Mouse (Mus musculus) thymus, postnatal 36 days (tissue): ENCODE results near the gene Cers6.

Source experiments
- DNase-seq, 2 experiments: peaks; one replicate each; pipeline ENCODE4 v3.0.0; 2022; ENCODE audit warnings: mixed read lengths in 2 of 2

Gene Cers6

DNA sequence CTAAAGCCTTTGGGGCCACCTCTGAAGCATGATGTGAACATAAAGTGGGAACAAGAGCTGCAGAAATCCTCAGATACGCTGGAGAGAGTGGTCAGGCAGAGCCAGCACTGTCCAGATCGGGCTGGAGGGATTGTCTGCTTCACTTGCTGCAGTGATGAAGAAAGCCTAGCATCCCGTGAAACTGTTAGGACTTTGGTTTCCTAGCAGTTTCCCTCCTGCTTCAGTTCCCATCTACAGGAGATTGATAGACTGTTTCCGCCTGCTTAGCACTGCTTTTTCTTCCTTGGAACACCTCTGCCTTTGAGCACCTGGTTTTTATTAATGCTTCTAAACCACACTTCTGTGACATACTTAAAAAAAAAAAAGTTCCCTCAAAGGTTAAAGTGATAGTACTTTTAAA, 160.3 kb downstream of the Cers6 start:
- no peak for DNase-seq

- no peak for DNase-seq
These were observed 163.6 kb downstream of the Cers6 start for GRCm38 (mm10) chr2:69024856-69025255.

- no peak for DNase-seq
These were observed 171.3 kb downstream of the Cers6 start for GRCm38 (mm10) chr2:69032562-69032961.

GRCm38 (mm10) chr2:69035457-69035856, 174.2 kb downstream of the Cers6 start:
- no peak for DNase-seq

GRCm38 (mm10) chr2:69037362-69037761, 176.1 kb downstream of the Cers6 start:
- DNase-seq = no peak

DNA sequence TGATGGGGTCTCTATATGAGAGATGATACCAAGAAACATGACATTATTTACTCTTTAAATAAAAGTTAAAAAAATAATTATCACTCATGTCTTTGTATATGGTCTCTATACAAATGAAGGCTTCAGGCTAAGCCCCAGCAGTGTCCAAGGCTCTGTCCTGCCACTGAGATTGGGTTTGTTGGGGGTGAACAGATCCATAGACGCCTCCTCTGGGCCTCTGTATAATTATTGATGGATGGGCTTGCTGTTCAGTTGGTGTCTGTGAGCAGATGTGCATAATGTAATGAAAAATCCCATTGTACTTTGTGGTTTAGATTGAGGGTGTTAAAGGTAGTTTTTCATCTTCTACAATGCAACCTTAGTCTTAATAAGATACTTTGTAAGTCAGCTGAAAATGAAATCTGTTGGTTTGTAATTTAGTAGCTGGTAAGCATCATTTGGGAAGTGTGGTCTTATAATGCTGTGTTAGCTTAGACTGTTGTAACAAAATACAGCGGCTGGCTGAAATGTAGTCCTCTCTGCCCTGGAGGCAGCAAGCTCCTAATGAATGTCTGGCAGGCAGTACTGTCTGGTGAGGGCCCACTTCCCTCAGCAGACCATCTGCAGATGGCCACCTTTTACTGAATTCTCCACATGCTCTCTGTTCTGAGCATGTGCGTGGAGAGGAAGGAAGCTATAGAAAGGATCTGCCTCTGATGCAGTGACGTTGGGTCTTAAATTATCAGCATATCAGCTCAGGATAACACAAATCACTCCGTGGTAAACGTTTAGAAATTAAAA, 181.3 kb downstream of the Cers6 start:
- DNase-seq = no peak

DNA sequence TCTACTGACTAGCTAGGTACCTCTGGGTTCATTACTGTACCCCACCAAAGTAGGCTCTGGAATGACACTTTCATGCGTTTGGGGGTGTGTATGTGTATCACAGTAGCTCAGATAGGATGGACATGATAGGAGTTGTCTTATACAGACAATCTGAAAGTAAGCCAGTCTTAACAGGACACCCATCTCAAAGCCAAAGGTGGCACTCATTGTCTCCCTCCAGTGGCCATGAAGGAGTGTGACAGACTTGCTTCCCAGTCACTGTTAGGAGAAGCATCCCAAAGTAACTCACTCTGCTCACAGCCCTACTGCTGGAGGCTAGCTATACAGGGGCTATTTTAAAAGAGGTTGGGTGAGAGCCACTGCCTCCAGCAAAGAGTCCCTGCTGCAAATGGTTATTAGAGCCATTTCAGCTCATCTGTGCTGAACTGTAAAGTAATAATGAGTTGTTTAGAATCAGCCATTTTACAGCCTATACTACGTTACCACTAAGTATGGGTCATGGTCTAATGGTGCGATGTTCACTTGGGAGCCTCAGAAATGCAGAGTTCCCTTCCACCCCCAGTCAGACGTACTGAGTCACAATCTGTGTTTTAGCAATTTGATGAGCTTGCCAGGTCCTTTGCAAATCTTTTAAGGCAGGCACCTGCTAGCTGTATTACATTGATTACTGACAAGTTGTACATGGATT, 182.3 kb downstream of the Cers6 start:
- peak; percentile 51 to 65 for DNase-seq

- DNase-seq = no peak
These were observed 184.7 kb downstream of the Cers6 start for GRCm38 (mm10) chr2:69045926-69046325.

- no peak for DNase-seq
These were observed 186.1 kb downstream of the Cers6 start for GRCm38 (mm10) chr2:69047297-69047696.

DNA sequence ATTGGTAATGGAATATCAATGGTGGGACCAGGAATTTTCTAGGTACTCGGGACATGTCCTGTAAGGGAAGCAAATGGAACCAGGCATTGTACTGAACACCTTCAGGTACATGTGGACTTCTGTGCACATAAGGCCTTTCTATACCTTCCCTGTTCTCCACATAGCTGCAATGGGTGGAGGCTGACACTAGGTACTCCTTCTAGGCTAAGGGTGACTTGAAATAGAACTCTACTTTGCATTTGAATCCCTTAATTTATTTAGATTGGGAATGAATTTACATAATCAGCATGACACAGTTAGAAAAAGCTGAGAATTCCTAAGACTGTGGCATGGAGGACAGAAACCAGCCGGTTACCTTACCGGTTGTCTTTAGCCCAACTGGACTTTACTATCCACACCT, 186.6 kb downstream of the Cers6 start:
- DNase-seq = no peak

DNA sequence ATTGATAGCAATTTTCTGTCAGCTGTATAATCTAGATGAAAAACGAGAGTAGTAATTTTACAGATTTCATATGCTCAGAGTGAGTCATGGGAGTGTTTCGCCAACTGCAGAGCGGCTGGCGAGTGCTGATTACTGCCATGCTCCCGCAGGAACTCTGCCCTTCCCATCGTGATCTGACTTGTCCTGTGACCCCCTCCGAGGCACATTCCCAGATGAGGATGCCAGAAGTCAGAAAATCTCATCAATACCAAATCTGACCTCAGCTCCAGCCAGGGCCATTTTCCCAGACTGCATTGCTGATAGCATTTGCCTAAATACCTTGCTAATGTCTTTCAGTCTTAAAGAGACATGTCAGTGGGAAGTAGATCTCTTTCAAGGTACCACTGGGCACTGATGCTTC, 187.9 kb downstream of the Cers6 start:
- DNase-seq = no peak

DNA sequence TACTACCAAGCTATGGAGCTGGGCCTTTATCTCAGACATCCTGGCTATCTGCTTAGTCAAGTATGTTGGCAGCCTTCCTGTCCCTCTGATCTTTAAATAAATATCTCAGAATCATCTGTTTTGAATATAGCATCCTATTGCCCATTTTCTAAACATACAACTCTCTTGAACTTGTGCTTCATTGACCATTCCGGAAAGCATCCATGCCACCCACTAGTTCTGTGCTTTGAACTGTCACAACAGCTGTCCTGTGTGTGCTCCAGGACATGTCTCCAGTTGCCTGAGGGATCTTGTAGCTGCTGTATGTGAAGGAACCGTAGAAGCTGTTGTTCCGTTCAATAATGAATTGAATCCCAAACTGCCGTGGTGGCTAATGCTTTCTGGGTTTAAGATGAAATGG, 188.9 kb downstream of the Cers6 start:
- DNase-seq = no peak

GRCm38 (mm10) chr2:69051596-69051995, 190.4 kb downstream of the Cers6 start:
- DNase-seq = no peak

DNA sequence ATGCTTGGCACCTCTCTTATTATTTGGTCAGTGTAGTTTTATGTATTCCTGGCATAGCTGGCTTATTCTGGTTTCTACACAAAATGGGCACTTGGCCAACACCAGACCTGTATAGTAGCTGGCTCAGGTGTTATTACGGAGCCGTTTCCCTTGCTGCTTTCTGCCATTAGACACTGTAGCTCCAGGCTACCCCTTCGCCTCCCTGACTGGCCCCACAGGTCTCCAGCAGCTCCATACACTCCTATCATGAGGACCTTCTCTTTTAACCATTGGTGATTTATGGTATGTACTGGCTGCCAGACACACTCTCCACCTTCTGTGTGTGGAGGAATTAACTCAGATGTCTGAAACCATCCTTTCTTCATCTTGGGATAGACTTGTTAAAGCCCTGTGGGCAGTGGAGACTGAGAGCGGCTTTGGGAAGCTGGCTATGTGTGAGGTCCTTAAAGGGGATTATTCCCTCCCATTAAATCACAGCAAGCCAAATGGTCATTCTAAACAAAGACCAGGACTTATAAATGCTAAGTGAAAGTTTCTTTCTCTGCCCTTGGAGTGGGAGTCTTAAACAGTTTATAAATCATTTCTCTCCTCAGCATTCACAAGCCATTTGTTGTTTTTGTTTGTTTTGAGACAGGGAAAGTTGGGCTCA, 192.1 kb downstream of the Cers6 start:
- no peak for DNase-seq

- DNase-seq = no peak
These were observed 193.0 kb downstream of the Cers6 start for GRCm38 (mm10) chr2:69054279-69054678.

DNA sequence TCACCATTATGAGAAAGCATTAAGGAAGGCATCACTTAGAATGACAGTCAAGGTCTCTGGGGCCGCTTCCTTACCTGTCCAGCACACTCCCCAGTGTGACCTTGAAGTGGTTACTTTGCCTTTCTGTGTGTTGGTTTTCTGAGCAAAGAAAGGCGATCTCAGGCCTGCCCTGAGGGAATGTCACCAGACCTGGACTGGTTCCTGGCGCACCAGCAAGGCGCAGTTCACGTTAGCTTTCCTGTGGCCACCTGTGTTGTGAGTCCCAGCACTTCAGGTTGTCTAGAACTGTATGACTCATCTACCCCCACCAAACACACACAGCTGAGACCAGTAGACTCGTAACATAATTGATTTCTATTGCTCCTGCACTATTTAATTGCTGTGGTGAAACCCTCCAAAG, 193.9 kb downstream of the Cers6 start:
- DNase-seq = no peak

DNA sequence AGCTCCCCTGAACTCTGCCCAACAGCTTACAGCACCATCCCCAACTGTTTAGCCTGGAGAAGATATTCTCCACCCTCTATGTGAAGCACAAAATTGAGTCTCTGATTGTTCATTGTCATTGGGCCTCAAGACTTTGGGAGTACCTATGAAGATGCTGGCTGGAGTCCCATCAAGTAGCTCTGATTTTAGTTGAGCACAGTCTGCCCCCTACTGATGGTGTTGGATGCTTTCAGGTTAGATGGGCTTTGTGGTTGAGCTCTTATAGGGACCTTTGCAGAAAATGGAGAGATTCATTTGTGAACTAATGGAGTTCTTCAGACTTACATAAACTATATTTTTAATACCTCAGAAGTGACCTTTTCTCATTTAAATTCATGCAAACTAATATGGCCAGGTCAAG, 200.1 kb downstream of the Cers6 start:
- DNase-seq = no peak

- DNase-seq = no peak
These were observed 200.9 kb downstream of the Cers6 start for GRCm38 (mm10) chr2:69061910-69062689.

- no peak for DNase-seq
These were observed 203.5 kb downstream of the Cers6 start for GRCm38 (mm10) chr2:69064759-69065158.

DNA sequence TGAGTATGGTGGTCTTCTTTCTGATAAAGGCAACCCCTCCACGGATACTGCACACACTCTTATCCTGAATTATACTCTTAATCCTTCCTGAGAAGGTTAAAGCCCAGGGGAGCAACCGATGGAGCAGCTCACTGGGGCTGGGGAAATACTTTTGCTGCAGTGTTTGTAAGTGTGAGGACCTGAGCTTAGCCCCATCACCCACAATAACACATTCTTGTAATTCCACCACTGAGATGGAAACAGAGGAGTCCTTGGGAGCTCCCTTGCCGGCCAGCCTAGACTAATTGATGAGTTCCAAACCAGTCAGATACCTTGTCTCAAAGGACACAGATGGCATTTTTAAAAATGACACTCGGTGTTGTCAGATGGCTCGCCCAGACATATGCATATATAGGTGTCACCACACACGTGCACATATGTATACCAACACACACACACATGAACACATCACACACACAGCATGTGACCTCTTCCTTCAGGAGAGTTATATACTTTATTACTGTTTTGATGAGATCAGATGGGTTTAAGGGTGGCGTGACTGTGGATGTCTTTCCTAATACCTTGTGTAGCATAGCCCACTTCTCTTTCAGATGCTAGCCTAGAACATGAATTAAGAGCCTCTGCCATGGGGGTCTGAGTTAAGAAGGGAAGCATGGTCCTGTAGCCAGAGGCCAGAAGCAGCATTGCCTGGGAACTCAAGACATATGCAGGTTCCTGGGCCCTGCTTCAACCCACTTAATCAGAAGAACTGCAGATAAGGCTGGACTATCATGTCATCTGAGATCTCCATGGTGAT, 210.4 kb downstream of the Cers6 start:
- no peak for DNase-seq

DNA sequence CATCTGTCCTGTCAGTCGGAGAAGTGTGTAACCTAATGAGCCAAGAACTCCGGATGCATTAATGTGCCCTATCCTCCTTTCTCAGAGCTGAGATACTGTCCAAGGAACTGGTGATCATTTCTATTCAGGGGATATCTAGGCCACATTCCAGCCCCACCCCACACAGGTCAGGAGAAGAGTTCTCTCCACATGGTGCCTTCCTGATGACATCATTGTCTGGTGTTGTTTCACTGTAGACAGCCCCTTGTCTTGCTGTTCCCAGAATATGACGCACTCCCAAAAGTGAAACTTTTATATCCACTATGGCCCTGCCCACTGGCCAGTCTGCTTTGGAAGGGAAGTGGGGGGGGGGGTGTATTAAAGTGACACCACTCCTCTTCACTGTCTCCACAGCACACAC, 215.9 kb downstream of the Cers6 start:
- DNase-seq = no peak

DNA sequence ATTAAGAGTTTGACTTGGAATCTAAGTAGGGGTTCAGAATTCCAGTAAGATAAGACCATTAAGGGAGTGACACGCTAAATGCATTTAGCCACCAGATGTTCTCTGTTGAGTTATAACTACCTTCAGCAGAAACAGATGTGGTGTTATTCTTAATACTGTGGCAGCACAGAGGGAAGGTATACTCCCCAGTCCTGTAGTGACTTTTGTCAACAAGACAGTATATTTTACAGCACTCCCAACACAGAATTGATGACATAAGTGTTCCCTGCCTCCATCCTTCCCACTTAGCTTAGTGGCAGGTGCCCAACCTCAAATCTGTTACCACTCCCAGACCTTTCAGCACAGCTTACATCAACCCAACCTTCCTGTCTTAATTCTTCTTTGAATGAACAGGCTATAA, 219.5 kb downstream of the Cers6 start:
- DNase-seq = no peak
